Mouse (Mus musculus) ES-Bruce4 (cell line): ENCODE results near the gene Tmem158.

Experiments
- CTCF ChIP-seq: IDR thresholded peaks from one replicate; pipeline ENCODE4 v1.8.1; 2011; ENCODE audit warnings: low read depth, low read length
- EP300 ChIP-seq: IDR thresholded peaks from 2 replicates; pipeline ENCODE4 v1.6.1; 2011; ENCODE audit warnings: low read depth, low read length; ENCODE audit not compliant: insufficient read depth
- POLR2A ChIP-seq: IDR thresholded peaks from one replicate; pipeline ENCODE4 v1.8.1; 2011; ENCODE audit warnings: low read length; ENCODE audit not compliant: insufficient read depth

- TF ChIP-seq CTCF (no peak), EP300 (no peak), POLR2A (no peak)
Observed at GRCm38 (mm10) chr9:123288378-123288777, 27.8 kb upstream of the Tmem158 start.
